Mouse (Mus musculus) MEL (cell line): Measurements from ENCODE around the gene Rab3c.

ENCODE experiments used
- CHD1 ChIP-seq: IDR thresholded peaks from 2 replicates; pipeline ENCODE4 v1.6.1; 2012; ENCODE audit warnings: low read depth, mild to moderate bottlenecking, inconsistent platforms, low read length, improper control_type of control experiment
- CTCF ChIP-seq, 3 experiments: IDR thresholded peaks in 2 of 3; conservative IDR thresholded peaks in 1 of 3; 2 replicates each; pipeline ENCODE4 v1.5.1; 2011 to 2012; ENCODE audit warnings: low read length in 3 of 3, low read depth in 2 of 3, mild to moderate bottlenecking in 2 of 3, improper control_type of control experiment in 1 of 3, inconsistent platforms in 1 of 3, mixed read lengths in 1 of 3, moderate library complexity in 1 of 3; ENCODE audit not compliant: control insufficient read depth in 1 of 3, insufficient read depth in 1 of 3, poor library complexity in 1 of 3, severe bottlenecking in 1 of 3
- ETS1 ChIP-seq: IDR thresholded peaks from 2 replicates; pipeline ENCODE4 v1.6.1; 2012; ENCODE audit warnings: low read depth, mild to moderate bottlenecking, inconsistent platforms, low read length, improper control_type of control experiment, moderate library complexity
- GABPA ChIP-seq: IDR thresholded peaks from 2 replicates; pipeline ENCODE4 v1.6.1; 2012; ENCODE audit warnings: low read depth, mild to moderate bottlenecking, inconsistent platforms, low read length, improper control_type of control experiment, moderate library complexity
- GATA1 ChIP-seq: IDR thresholded peaks from 2 replicates; pipeline ENCODE4 v1.6.1; 2011; ENCODE audit warnings: low read depth, low read length, improper control_type of control experiment
- MAZ ChIP-seq: IDR thresholded peaks from 2 replicates; pipeline ENCODE4 v1.6.1; 2012; ENCODE audit warnings: low read depth, mild to moderate bottlenecking, inconsistent platforms, low read length, improper control_type of control experiment
- POLR2AphosphoS2 ChIP-seq: IDR thresholded peaks from 2 replicates; pipeline ENCODE4 v1.6.1; 2011; ENCODE audit warnings: low read length, improper control_type of control experiment
- RCOR1 ChIP-seq: IDR thresholded peaks from 2 replicates; pipeline ENCODE4 v1.6.1; 2012; ENCODE audit warnings: low read depth, mild to moderate bottlenecking, inconsistent platforms, low read length, improper control_type of control experiment
- SIN3A ChIP-seq: IDR thresholded peaks from 2 replicates; pipeline ENCODE4 v1.6.1; 2012; ENCODE audit warnings: low read length, improper control_type of control experiment, inconsistent platforms

DNA sequence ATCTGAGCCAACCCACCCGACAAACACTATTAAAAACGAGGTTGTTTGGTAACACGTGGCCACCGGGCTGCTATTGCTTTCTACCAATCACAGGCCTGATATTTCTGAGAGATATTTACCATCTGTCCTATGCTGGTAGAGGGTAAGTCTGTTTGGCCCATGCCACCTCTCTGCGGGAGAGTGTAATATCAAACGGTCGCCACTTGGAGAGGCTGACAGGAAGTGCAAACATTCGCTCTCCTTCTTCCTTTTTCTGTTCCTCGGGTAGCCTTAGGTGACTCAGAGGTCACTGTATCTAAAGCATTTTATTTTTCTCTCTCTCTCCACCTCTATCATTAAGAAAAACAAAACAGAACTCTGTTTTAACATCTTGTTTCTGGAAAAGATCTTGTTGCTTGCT lies 241.6 kb downstream of the Rab3c start:
- peak in 1 of 3 experiments; percentile 12; a peak in 1 of 6 replicates for TF ChIP-seq CTCF (IDR thresholded peaks at IDR 0.05 in 2 of 3, conservative IDR thresholded peaks at IDR 0.05 in 1 of 3; ENCODE audit: control insufficient read depth in 1 of 3, insufficient read depth in 1 of 3, low read depth in 2 of 3, low read length in 3 of 3, poor library complexity in 1 of 3, severe bottlenecking in 1 of 3)
- TF ChIP-seq GABPA: no peak
- no peak for TF ChIP-seq RCOR1
- no peak for TF ChIP-seq MAZ
- TF ChIP-seq CHD1: no peak
- no peak for TF ChIP-seq SIN3A
- TF ChIP-seq GATA1: no peak
- TF ChIP-seq POLR2AphosphoS2: no peak
- TF ChIP-seq ETS1: no peak
